Mouse (Mus musculus): Measurements from ENCODE around the gene Smim8.

Smim8 gene

GRCm38 (mm10) chr4:34724306-34724705 lies 53.9 kb downstream of the Smim8 start:
- in situ Hi-C loops (cut with MboI; ENCODE audit: unreplicated experiment in 2 of 2), result no loop called here

GRCm38 (mm10) chr4:34723186-34723585 lies 55.0 kb downstream of the Smim8 start:
- in situ Hi-C loops (cut with MboI; ENCODE audit: unreplicated experiment in 2 of 2), result no loop called here

- in situ Hi-C loops (cut with MboI; ENCODE audit: unreplicated experiment in 2 of 2), result no loop called here
Observed at GRCm38 (mm10) chr4:34720127-34720895, 57.9 kb downstream of the Smim8 start.

GRCm38 (mm10) chr4:34719421-34719820 lies 58.8 kb downstream of the Smim8 start:
- in situ Hi-C loops (cut with MboI; ENCODE audit: unreplicated experiment in 2 of 2), result no loop called here

All from v-Abl transformed pro-B cells (cell line).